Mouse (Mus musculus) thymus, postnatal 14 days (tissue): ENCODE data around the gene H2-T23.

ENCODE experiments used
- DNase-seq: peaks from one replicate; pipeline ENCODE4 v3.0.0; 2021

Gene H2-T23

DNA sequence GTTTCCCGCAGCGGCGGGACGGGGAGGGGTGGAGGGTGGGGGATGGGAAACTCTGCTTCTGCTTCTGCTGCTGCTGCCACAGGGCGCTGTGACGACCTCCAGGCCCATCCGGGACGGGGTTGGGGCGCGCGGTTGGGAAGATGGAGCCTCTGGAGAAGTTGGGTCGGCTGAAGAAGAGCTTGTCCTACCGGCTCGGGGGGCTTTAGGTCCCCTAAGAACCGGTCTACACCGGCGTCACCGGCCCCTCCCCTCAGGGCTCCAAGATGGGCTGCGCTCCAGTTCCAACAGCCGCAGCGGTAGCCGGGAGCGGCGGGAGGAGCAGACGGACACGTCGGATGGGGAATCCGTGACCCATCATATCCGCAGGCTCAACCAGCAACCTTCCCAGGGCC, 52.3 kb downstream of the H2-T23 start:
- no peak for DNase-seq
